ENCODE assay signal across 10 mouse cellular contexts in genomic region chr1:177013776-177014175, GRCm38 (mm10).
DNase-seq lines count a peak whose midpoint lies in the region; ATAC-seq and TF ChIP-seq lines count a peak whose summit lies in the region.
"Had no signal": no experiment of that assay in that cellular context is flagged by ENCODE, and none has a peak within 500 bp of the region (broad histone marks: within the 10 kb centered on the region; RNA-seq: fewer than 3 reads in every experiment).

No protein-coding gene starts in this region.

- no peak overlapping the region for H3ac ChIP-seq in myocyte (ENCODE audit: control insufficient read depth, insufficient read length)

- peaks cover 19% of the 10 kb centered on the region for H3K4me1 ChIP-seq in lung, embryonic 15.5 days
- H3K4me1 ChIP-seq in lung, adult 2 months (ENCODE audit: control insufficient read depth, insufficient read depth, low read length): peaks cover 14% of the 10 kb centered on the region

- WGBS in lung, embryonic 15.5 days: 62% methylated on average over 3 of the region's 3 CpGs
- 69% methylated on average over 3 of the region's 3 CpGs for WGBS in lung, adult 2 months

- DNase-seq in gastrocnemius, postnatal 14 days: peak; percentile 22
- no peak for DNase-seq in gastrocnemius, postnatal 4 days (ENCODE audit: low spot score in 2 of 2)
- no peak for DNase-seq in lung, adult 2 months
- DNase-seq in cerebellum, postnatal 25 days: peak; percentile 52 to 64
- DNase-seq in thymus, postnatal 36 days: no peak
- DNase-seq in kidney, adult 11 months: no peak
- DNase-seq: retina, postnatal 1 day had no signal

- no peak overlapping the region for H3K9ac ChIP-seq in lung, embryonic 15.5 days
- H3K9ac ChIP-seq: embryonic facial prominence, embryonic 12.5 days had no signal

- H3K27ac ChIP-seq in lung, embryonic 15.5 days: 0 out of 2 replicates have a peak overlapping the region, but pooled peaks have one; percentile 16
- H3K27ac ChIP-seq: embryonic facial prominence, embryonic 12.5 days had no signal

- no peaks in the 10 kb centered on the region for H3K79me2 ChIP-seq in myocyte (ENCODE audit: control insufficient read depth, insufficient read depth)

- no peaks in the 10 kb centered on the region for H3K36me3 ChIP-seq in lung, embryonic 15.5 days
- H3K36me3 ChIP-seq in myocyte (ENCODE audit: control insufficient read depth, insufficient read depth): no peaks in the 10 kb centered on the region
- H3K36me3 ChIP-seq: embryonic facial prominence, embryonic 12.5 days had no signal

- no peaks in the 10 kb centered on the region for H3K27me3 ChIP-seq in lung, embryonic 15.5 days
- H3K27me3 ChIP-seq in myocyte (ENCODE audit: control insufficient read depth, insufficient read depth, insufficient read length): no peaks in the 10 kb centered on the region
- H3K27me3 ChIP-seq: embryonic facial prominence, embryonic 12.5 days had no signal

- no peak overlapping the region for H3K4me3 ChIP-seq in lung, embryonic 15.5 days
- H3K4me3 ChIP-seq in lung, adult 2 months (replicated peaks; ENCODE audit: extremely low read depth, low read depth, low read length): no peak overlapping the region
- no peak overlapping the region for H3K4me3 ChIP-seq in myocyte
- H3K4me3 ChIP-seq: embryonic facial prominence, embryonic 12.5 days had no signal

- no peaks in the 10 kb centered on the region for H3K9me3 ChIP-seq in lung, embryonic 15.5 days
- H3K9me3 ChIP-seq: embryonic facial prominence, embryonic 12.5 days had no signal

- H3K4me2 ChIP-seq in lung, embryonic 15.5 days: no peak overlapping the region
- peak overlapping the region; percentile 70 for H3K4me2 ChIP-seq in myocyte (ENCODE audit: low read depth)
- H3K4me2 ChIP-seq: embryonic facial prominence, embryonic 12.5 days had no signal

- intact Hi-C loops in gastrocnemius, postnatal 14 days (cut with DNase I; ENCODE audit: low total_unique reads): no loop called here

- ATAC-seq in lung, embryonic 15.5 days (ENCODE audit: borderline replicate concordance, extremely low read depth, low FRiP score, low TSS enrichment): no peak

- TF ChIP-seq POLR2A in lung, adult 2 months (IDR thresholded peaks at IDR 0.05; ENCODE audit: borderline replicate concordance, extremely low read depth, low read depth, low read length): no peak
- TF ChIP-seq POLR2A in myocyte (IDR thresholded peaks at IDR 0.05; ENCODE audit: insufficient read length, low read depth): no peak

- TF ChIP-seq CTCF in lung, adult 2 months (IDR thresholded peaks at IDR 0.05; ENCODE audit: insufficient read depth, low read length): no peak

TF ChIP-seq in myocyte, 11 proteins besides CTCF, POLR2A, EP300 and RAD21:
- TF ChIP-seq CEBPB (IDR thresholded peaks at IDR 0.05; ENCODE audit: insufficient read depth, poor library complexity, severe bottlenecking): peak; percentile 60
- peak in 1 of 3 experiments; percentile 38 for TF ChIP-seq MYOG (IDR thresholded peaks at IDR 0.05; ENCODE audit: control insufficient read depth in 1 of 3, insufficient read depth in 1 of 3, insufficient read length in 2 of 3, low read depth in 2 of 3)
- peak in 1 of 3 experiments; percentile 34 for TF ChIP-seq MYOD1 (IDR thresholded peaks at IDR 0.05; ENCODE audit: control insufficient read depth in 1 of 3, insufficient read length in 2 of 3, low read depth in 2 of 3)
- no peak for TF ChIP-seq REST (IDR thresholded peaks at IDR 0.05; ENCODE audit: insufficient read depth, insufficient read length)

Comparison
In these comparisons a context has a peak if more than half of its experiments do, and no peak if none do; other contexts are left out.
1. DNase-seq: peak in gastrocnemius, postnatal 14 days (single experiment) and cerebellum, postnatal 25 days (2 of 2); none in gastrocnemius, postnatal 4 days (0 of 2), lung, adult 2 months (single experiment), thymus, postnatal 36 days (0 of 2) and kidney, adult 11 months (single experiment).